Mouse (Mus musculus): Measurements from ENCODE around the gene Syk. TPM values are rescaled to one million over a fixed set of nuclear protein-coding genes. Genes with fewer than 3 reads are reported as not detected.

The Syk gene
- total and polyA plus RNA-seq, 3 experiments: 0.22 TPM; not detected in 2

DNA sequence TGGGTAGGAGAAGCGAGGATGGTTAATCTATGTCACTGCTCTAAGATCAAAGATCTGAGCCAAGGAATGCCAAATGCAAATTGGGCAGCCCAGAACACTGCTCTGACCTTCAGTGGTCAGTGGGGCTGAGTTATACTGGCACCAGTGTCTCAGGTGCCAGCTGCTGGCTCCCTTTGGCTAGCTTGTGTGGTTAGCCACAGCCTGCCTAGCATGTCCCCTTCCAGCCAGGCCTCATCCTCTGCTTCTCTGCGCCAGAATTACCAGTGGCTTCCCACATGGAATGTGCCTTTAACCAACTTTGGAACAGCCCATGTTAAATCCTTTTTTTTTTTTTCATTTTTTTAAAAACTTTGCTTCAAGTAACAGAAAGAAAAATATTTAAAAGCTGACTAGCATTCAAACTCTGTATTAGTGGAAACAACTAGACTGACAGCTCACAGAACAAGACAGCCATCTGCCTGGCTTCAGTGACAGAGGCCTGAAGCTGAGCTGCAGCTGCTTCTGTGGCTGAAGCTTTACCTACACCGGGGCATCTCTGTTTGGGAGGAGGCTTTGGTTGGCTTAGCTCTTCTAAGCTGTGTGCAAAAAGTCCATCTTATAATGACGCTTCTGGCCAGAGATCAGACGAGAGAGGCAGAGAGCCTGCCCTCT is 41.5 kb upstream of the Syk start:
- Histone ChIP-seq H3K27me3 (ENCODE audit: insufficient read depth, low read length) (no peaks in the 10 kb centered on the region), H3K9me3 (replicated peaks) (peaks cover 83% of the 10 kb centered on the region), H3K4me3 (ENCODE audit: low read depth, low read length) (no peak overlapping the region), H3K36me3 (replicated peaks) (no peaks in the 10 kb centered on the region), H3K4me1 (ENCODE audit: insufficient read depth, low read depth, low read length) (no peaks in the 10 kb centered on the region)
- no peak for DNase-seq (ENCODE audit: low spot score)
- no peak for ATAC-seq (ENCODE audit: extremely low read depth, insufficient number of reproducible peaks, low FRiP score, poor library complexity, severe bottlenecking)
- TF ChIP-seq GATA2 (IDR thresholded peaks at IDR 0.05; ENCODE audit: borderline replicate concordance, low read depth, low read length) (no peak), GATA1 (IDR thresholded peaks at IDR 0.05; ENCODE audit: borderline replicate concordance, low read length) (no peak), CTCF (IDR thresholded peaks at IDR 0.05; ENCODE audit: low read depth, low read length) (no peak), POLR2AphosphoS5 (IDR thresholded peaks at IDR 0.05; ENCODE audit: insufficient replicate concordance, low read depth, low read length) (no peak), TAL1 (conservative IDR thresholded peaks at IDR 0.05; ENCODE audit: low read depth, low read length) (no peak)

DNA sequence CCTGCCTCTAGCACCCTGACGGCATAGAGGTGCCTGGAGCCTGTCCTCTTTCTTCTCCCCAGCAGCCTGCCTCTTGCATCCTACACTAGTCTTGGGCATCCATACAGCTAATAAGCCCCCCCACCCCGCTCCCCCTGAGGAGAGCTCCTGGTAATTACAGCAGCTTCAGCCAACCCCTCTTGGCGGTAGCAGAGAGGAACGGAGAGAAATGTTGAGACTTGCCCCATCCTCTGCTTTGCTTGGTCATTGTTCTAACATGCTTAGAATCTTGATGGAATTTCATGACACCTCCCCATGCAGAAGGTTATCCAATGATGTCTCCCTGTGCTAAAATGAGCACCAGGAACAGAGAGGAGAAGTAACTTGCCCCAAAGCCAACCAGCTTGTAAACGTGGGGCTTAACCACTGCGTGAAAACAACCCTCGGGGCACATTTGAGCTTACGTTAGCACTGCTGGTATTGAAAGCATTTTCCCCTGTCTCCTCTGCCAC is 40.9 kb upstream of the Syk start:
- DNase-seq (ENCODE audit: low spot score): no peak
- ATAC-seq (ENCODE audit: extremely low read depth, insufficient number of reproducible peaks, low FRiP score, poor library complexity, severe bottlenecking): no peak
- Histone ChIP-seq H3K9me3 (replicated peaks) (peaks cover 83% of the 10 kb centered on the region), H3K36me3 (replicated peaks) (no peaks in the 10 kb centered on the region), H3K4me3 (ENCODE audit: low read depth, low read length) (no peak overlapping the region), H3K4me1 (ENCODE audit: insufficient read depth, low read depth, low read length) (no peaks in the 10 kb centered on the region), H3K27me3 (ENCODE audit: insufficient read depth, low read length) (no peaks in the 10 kb centered on the region)
- TF ChIP-seq GATA2 (IDR thresholded peaks at IDR 0.05; ENCODE audit: borderline replicate concordance, low read depth, low read length) (no peak), TAL1 (conservative IDR thresholded peaks at IDR 0.05; ENCODE audit: low read depth, low read length) (no peak), GATA1 (IDR thresholded peaks at IDR 0.05; ENCODE audit: borderline replicate concordance, low read length) (no peak), CTCF (IDR thresholded peaks at IDR 0.05; ENCODE audit: low read depth, low read length) (no peak), POLR2AphosphoS5 (IDR thresholded peaks at IDR 0.05; ENCODE audit: insufficient replicate concordance, low read depth, low read length) (no peak)

DNA sequence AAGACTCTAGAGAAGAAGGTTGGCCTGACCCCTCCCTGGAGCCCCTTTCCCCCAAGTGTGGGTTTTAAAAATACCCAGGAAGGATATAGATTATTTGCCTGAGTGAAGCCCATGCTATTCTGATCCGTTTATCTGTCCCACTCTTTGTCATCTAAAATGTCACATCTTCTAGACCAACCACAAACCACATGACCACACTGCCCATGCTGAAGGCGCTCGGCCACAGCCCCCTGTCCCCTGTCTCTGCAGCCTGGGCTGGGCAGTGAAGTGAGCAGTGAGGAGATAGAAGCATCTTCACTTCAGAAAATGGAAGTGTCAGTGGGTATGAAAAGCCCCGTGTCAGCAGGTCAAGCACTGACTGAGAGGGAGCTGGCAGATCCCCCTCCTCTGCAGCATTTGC is 40.3 kb upstream of the Syk start:
- Histone ChIP-seq H3K4me3 (ENCODE audit: low read depth, low read length) (no peak overlapping the region), H3K27me3 (ENCODE audit: insufficient read depth, low read length) (no peaks in the 10 kb centered on the region), H3K9me3 (replicated peaks) (peaks cover 80% of the 10 kb centered on the region), H3K4me1 (ENCODE audit: insufficient read depth, low read depth, low read length) (no peaks in the 10 kb centered on the region), H3K36me3 (replicated peaks) (no peaks in the 10 kb centered on the region)
- ATAC-seq (ENCODE audit: extremely low read depth, insufficient number of reproducible peaks, low FRiP score, poor library complexity, severe bottlenecking) (no peak), DNase-seq (ENCODE audit: low spot score) (no peak)
- TF ChIP-seq TAL1 (conservative IDR thresholded peaks at IDR 0.05; ENCODE audit: low read depth, low read length) (no peak), CTCF (IDR thresholded peaks at IDR 0.05; ENCODE audit: low read depth, low read length) (no peak), POLR2AphosphoS5 (IDR thresholded peaks at IDR 0.05; ENCODE audit: insufficient replicate concordance, low read depth, low read length) (no peak), GATA1 (IDR thresholded peaks at IDR 0.05; ENCODE audit: borderline replicate concordance, low read length) (no peak), GATA2 (IDR thresholded peaks at IDR 0.05; ENCODE audit: borderline replicate concordance, low read depth, low read length) (no peak)

DNA sequence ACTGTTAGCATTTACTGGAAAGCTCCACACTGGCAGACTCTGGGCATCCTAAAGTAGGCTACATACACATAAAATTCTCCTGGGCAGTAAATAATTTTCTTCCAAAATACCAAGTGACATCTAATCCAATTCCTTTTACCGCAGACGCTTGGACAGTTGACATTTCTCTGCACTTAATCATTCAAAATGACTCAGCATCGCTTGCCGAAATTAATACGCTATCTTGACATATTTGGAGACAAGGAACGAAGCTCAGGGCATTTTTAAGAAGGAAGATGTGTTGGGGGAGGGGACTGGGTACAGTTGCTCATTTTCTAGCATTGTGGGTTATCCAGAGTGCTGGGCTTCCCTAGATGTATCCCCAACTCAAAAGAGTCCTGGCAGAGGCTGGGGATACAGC is 36.7 kb upstream of the Syk start:
- Histone ChIP-seq H3K4me3 (ENCODE audit: low read depth, low read length) (no peak overlapping the region), H3K9me3 (replicated peaks) (peaks cover 84% of the 10 kb centered on the region), H3K36me3 (replicated peaks) (no peaks in the 10 kb centered on the region), H3K27me3 (ENCODE audit: insufficient read depth, low read length) (no peaks in the 10 kb centered on the region), H3K4me1 (ENCODE audit: insufficient read depth, low read depth, low read length) (no peaks in the 10 kb centered on the region)
- no peak for ATAC-seq (ENCODE audit: extremely low read depth, insufficient number of reproducible peaks, low FRiP score, poor library complexity, severe bottlenecking)
- no peak for DNase-seq (ENCODE audit: low spot score)
- TF ChIP-seq TAL1 (conservative IDR thresholded peaks at IDR 0.05; ENCODE audit: low read depth, low read length) (no peak), POLR2AphosphoS5 (IDR thresholded peaks at IDR 0.05; ENCODE audit: insufficient replicate concordance, low read depth, low read length) (no peak), CTCF (IDR thresholded peaks at IDR 0.05; ENCODE audit: low read depth, low read length) (no peak), GATA2 (IDR thresholded peaks at IDR 0.05; ENCODE audit: borderline replicate concordance, low read depth, low read length) (no peak), GATA1 (IDR thresholded peaks at IDR 0.05; ENCODE audit: borderline replicate concordance, low read length) (no peak)

DNA sequence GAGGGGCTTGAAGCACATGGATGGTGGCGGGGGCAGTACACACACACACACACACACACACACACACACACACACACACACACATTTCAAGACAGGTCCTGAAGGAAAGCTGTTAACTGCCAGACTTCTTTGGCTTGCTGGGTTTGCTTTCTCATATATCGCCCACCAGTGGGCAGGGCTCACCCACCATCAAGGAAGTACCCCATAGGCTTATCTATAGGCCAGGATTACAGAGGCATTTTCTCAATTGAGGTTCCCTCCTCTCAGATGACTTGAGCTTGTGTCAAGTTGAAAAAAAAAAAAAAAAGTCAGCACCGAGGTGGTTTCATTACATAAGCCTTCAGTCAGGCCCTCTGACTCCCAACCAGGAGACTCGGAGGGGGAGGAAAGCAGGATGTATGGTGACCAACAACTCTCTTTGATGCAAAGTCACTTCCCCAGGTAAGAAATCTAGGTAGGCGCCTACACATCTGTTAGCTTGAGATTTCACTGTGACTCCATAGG is 32.2 kb upstream of the Syk start:
- no peak overlapping the region for H3K4me3 ChIP-seq (ENCODE audit: low read depth, low read length)
- H3K9me3 ChIP-seq (replicated peaks): peaks cover 77% of the 10 kb centered on the region
- H3K27me3 ChIP-seq (ENCODE audit: insufficient read depth, low read length): no peaks in the 10 kb centered on the region
- ATAC-seq (ENCODE audit: extremely low read depth, insufficient number of reproducible peaks, low FRiP score, poor library complexity, severe bottlenecking) (no peak), DNase-seq (ENCODE audit: low spot score) (no peak)
- no peaks in the 10 kb centered on the region for H3K4me1 ChIP-seq (ENCODE audit: insufficient read depth, low read depth, low read length)
- TF ChIP-seq POLR2AphosphoS5 (IDR thresholded peaks at IDR 0.05; ENCODE audit: insufficient replicate concordance, low read depth, low read length): no peak
- TF ChIP-seq GATA1 (IDR thresholded peaks at IDR 0.05; ENCODE audit: borderline replicate concordance, low read length): no peak
- TF ChIP-seq TAL1 (conservative IDR thresholded peaks at IDR 0.05; ENCODE audit: low read depth, low read length): no peak
- no peak for TF ChIP-seq CTCF (IDR thresholded peaks at IDR 0.05; ENCODE audit: low read depth, low read length)
- no peak for TF ChIP-seq GATA2 (IDR thresholded peaks at IDR 0.05; ENCODE audit: borderline replicate concordance, low read depth, low read length)
- H3K36me3 ChIP-seq (replicated peaks): no peaks in the 10 kb centered on the region

DNA sequence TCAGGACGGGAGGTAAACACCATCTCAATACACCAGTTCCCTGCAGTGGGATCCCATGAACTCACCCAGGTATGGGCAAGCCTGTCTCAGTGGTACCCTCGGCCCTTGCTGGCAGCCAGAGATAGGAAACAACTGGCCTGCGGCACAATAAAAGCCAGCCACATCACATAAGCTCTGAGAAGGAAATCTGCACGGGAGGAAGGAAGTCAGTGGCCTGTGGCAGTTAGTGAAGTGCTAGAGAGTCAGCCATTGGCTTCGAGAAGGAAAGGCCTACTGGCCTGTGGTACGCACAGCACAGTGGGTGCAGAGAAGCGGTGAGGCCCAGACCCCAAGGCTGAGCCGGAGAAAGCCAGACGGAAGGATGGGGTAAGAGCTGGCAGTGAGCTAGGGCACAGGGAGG is 31.7 kb upstream of the Syk start:
- ATAC-seq (ENCODE audit: extremely low read depth, insufficient number of reproducible peaks, low FRiP score, poor library complexity, severe bottlenecking) (no peak), DNase-seq (ENCODE audit: low spot score) (no peak)
- H3K27me3 ChIP-seq (ENCODE audit: insufficient read depth, low read length): no peaks in the 10 kb centered on the region
- H3K4me3 ChIP-seq (ENCODE audit: low read depth, low read length): no peak overlapping the region
- H3K9me3 ChIP-seq (replicated peaks): peaks cover 76% of the 10 kb centered on the region
- no peak for TF ChIP-seq GATA2 (IDR thresholded peaks at IDR 0.05; ENCODE audit: borderline replicate concordance, low read depth, low read length)
- TF ChIP-seq TAL1 (conservative IDR thresholded peaks at IDR 0.05; ENCODE audit: low read depth, low read length): no peak
- TF ChIP-seq GATA1 (IDR thresholded peaks at IDR 0.05; ENCODE audit: borderline replicate concordance, low read length): no peak
- TF ChIP-seq POLR2AphosphoS5 (IDR thresholded peaks at IDR 0.05; ENCODE audit: insufficient replicate concordance, low read depth, low read length): no peak
- TF ChIP-seq CTCF (IDR thresholded peaks at IDR 0.05; ENCODE audit: low read depth, low read length): no peak
- H3K4me1 ChIP-seq (ENCODE audit: insufficient read depth, low read depth, low read length): no peaks in the 10 kb centered on the region
- no peaks in the 10 kb centered on the region for H3K36me3 ChIP-seq (replicated peaks)
